Mouse (Mus musculus): Measurements from ENCODE around the gene Gm12216. TPM values are rescaled to one million over a fixed set of nuclear protein-coding genes. Genes with fewer than 3 reads are reported as not detected.
A peak's percentile ranks its signal among the peaks of the same experiment; 100 is the strongest.

The Gm12216 gene
- polyA plus RNA-seq, 1 experiment from 2014 or later, result 1.4 TPM

- no peaks in the 10 kb centered on the region for H3K9me3 ChIP-seq (ENCODE audit: control insufficient read depth, low read length)
- H3K36me3 ChIP-seq (ENCODE audit: control insufficient read depth, insufficient read depth, low read length), result no peaks in the 10 kb centered on the region
- ATAC-seq (replicated peaks; ENCODE audit: low FRiP score, low TSS enrichment, low read depth), result no peak
- H3K27me3 ChIP-seq (replicated peaks; ENCODE audit: control insufficient read depth, insufficient read depth, low read length), result no peaks in the 10 kb centered on the region
- H3K4me3 ChIP-seq (ENCODE audit: low read depth, low read length), result no peak overlapping the region
- peaks cover 5% of the 10 kb centered on the region for H3K4me1 ChIP-seq (replicated peaks; ENCODE audit: control insufficient read depth, insufficient read depth, low read length)
- WGBS, result 76% methylated on average over 4 of the region's 4 CpGs
- H3K4me2 ChIP-seq (ENCODE audit: low read length), result no peak overlapping the region
- no peak overlapping the region for H3K27ac ChIP-seq (ENCODE audit: low read depth)
- H3K9ac ChIP-seq (ENCODE audit: low read length), result no peak overlapping the region
- no peak for DNase-seq (ENCODE audit: low spot score)
Measured at GRCm38 (mm10) chr11:53842161-53842581, 16.9 kb downstream of the Gm12216 start.

DNA sequence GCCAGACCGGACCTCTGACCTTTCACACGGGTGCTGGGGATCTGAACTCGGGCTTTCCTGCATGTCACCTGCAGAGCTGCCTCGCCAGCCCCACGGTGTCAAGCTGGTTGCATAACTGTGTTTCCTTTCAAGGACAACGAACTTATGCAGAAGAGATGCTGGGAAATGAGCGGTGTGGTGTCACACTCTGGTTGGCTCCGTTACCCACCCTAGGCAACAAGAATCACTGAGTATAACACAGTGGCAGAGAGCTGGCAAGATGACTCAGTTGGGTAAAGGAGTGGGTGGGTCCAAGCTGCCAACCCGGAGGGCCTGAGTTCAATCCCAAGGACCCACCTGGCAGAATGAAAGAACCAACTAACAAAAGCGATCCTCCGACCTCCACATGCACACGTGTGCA, 17.5 kb downstream of the Gm12216 start:
- Histone ChIP-seq H3K9me3 (ENCODE audit: control insufficient read depth, low read length) (no peaks in the 10 kb centered on the region), H3K4me1 (replicated peaks; ENCODE audit: control insufficient read depth, insufficient read depth, low read length) (peaks cover 5% of the 10 kb centered on the region), H3K4me3 (ENCODE audit: low read depth, low read length) (no peak overlapping the region), H3K27ac (ENCODE audit: low read depth) (no peak overlapping the region), H3K4me2 (ENCODE audit: low read length) (no peak overlapping the region), H3K9ac (ENCODE audit: low read length) (no peak overlapping the region), H3K27me3 (replicated peaks; ENCODE audit: control insufficient read depth, insufficient read depth, low read length) (no peaks in the 10 kb centered on the region), H3K36me3 (ENCODE audit: control insufficient read depth, insufficient read depth, low read length) (no peaks in the 10 kb centered on the region)
- DNase-seq (ENCODE audit: low spot score) (no peak), ATAC-seq (replicated peaks; ENCODE audit: low FRiP score, low TSS enrichment, low read depth) (no peak)
- 85% methylated on average over 12 of the region's 12 CpGs for WGBS

GRCm38 (mm10) chr11:53839663-53840642, 19.1 kb downstream of the Gm12216 start:
- H3K9ac ChIP-seq (ENCODE audit: low read length), result no peak overlapping the region
- peaks cover 5% of the 10 kb centered on the region for H3K4me1 ChIP-seq (replicated peaks; ENCODE audit: control insufficient read depth, insufficient read depth, low read length)
- DNase-seq (ENCODE audit: low spot score) (peak; percentile 76), ATAC-seq (replicated peaks; ENCODE audit: low FRiP score, low TSS enrichment, low read depth) (peak; percentile 90)
- H3K27me3 ChIP-seq (replicated peaks; ENCODE audit: control insufficient read depth, insufficient read depth, low read length), result no peaks in the 10 kb centered on the region
- peak overlapping the region; percentile 66 for H3K27ac ChIP-seq (ENCODE audit: low read depth)
- WGBS, result 44% methylated on average over 8 of the region's 8 CpGs
- H3K4me2 ChIP-seq (ENCODE audit: low read length), result no peak overlapping the region
- H3K36me3 ChIP-seq (ENCODE audit: control insufficient read depth, insufficient read depth, low read length), result no peaks in the 10 kb centered on the region
- H3K4me3 ChIP-seq (ENCODE audit: low read depth, low read length), result no peak overlapping the region
- H3K9me3 ChIP-seq (ENCODE audit: control insufficient read depth, low read length), result no peaks in the 10 kb centered on the region

- 0 out of 2 replicates have a peak, but pooled peaks have one; percentile 5 for ATAC-seq (replicated peaks; ENCODE audit: low FRiP score, low TSS enrichment, low read depth)
- no peak for DNase-seq (ENCODE audit: low spot score)
- Histone ChIP-seq H3K4me1 (replicated peaks; ENCODE audit: control insufficient read depth, insufficient read depth, low read length) (peaks cover 5% of the 10 kb centered on the region), H3K36me3 (ENCODE audit: control insufficient read depth, insufficient read depth, low read length) (no peaks in the 10 kb centered on the region), H3K4me3 (ENCODE audit: low read depth, low read length) (no peak overlapping the region), H3K4me2 (ENCODE audit: low read length) (no peak overlapping the region), H3K27ac (ENCODE audit: low read depth) (peak overlapping the region; percentile 66), H3K27me3 (replicated peaks; ENCODE audit: control insufficient read depth, insufficient read depth, low read length) (no peaks in the 10 kb centered on the region), H3K9me3 (ENCODE audit: control insufficient read depth, low read length) (no peaks in the 10 kb centered on the region), H3K9ac (ENCODE audit: low read length) (no peak overlapping the region)
- 69% methylated on average over 6 of the region's 6 CpGs for WGBS
Measured at GRCm38 (mm10) chr11:53839147-53839546, 19.9 kb downstream of the Gm12216 start.

DNA sequence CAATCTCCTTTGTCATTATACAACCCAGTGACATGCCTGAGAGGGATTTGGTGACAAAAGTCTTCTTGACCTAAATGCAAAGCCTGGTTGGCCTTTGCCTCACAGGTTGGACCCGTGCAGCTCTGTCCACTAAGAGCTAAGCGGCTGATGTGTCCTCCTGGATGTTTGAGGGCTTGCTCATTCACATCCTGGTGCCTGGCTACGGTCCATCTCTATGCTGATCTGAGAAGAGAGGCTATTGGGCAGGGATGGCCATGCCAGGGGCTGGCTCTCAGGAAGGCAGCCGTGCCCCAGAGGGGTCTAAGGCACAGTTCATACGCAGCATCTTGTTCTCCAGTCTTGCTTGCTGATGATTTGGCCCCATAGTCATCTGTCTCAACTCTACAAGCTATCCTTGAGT, 21.3 kb downstream of the Gm12216 start:
- Histone ChIP-seq H3K36me3 (ENCODE audit: control insufficient read depth, insufficient read depth, low read length) (no peaks in the 10 kb centered on the region), H3K4me3 (ENCODE audit: low read depth, low read length) (no peak overlapping the region), H3K9ac (ENCODE audit: low read length) (no peak overlapping the region), H3K27ac (ENCODE audit: low read depth) (no peak overlapping the region), H3K4me2 (ENCODE audit: low read length) (no peak overlapping the region), H3K4me1 (replicated peaks; ENCODE audit: control insufficient read depth, insufficient read depth, low read length) (peaks cover 5% of the 10 kb centered on the region), H3K27me3 (replicated peaks; ENCODE audit: control insufficient read depth, insufficient read depth, low read length) (no peaks in the 10 kb centered on the region), H3K9me3 (ENCODE audit: control insufficient read depth, low read length) (no peaks in the 10 kb centered on the region)
- ATAC-seq (replicated peaks; ENCODE audit: low FRiP score, low TSS enrichment, low read depth) (no peak), DNase-seq (ENCODE audit: low spot score) (no peak)
- 92% methylated on average over 5 of the region's 5 CpGs for WGBS

GRCm38 (mm10) chr11:53835379-53836010, 23.6 kb downstream of the Gm12216 start:
- no peak overlapping the region for H3K4me2 ChIP-seq (ENCODE audit: low read length)
- H3K9ac ChIP-seq (ENCODE audit: low read length), result no peak overlapping the region
- H3K9me3 ChIP-seq (ENCODE audit: control insufficient read depth, low read length), result no peaks in the 10 kb centered on the region
- ATAC-seq (replicated peaks; ENCODE audit: low FRiP score, low TSS enrichment, low read depth) (no peak), DNase-seq (ENCODE audit: low spot score) (no peak)
- H3K36me3 ChIP-seq (ENCODE audit: control insufficient read depth, insufficient read depth, low read length), result no peaks in the 10 kb centered on the region
- no peak overlapping the region for H3K27ac ChIP-seq (ENCODE audit: low read depth)
- no peaks in the 10 kb centered on the region for H3K27me3 ChIP-seq (replicated peaks; ENCODE audit: control insufficient read depth, insufficient read depth, low read length)
- H3K4me1 ChIP-seq (replicated peaks; ENCODE audit: control insufficient read depth, insufficient read depth, low read length), result peaks cover 4% of the 10 kb centered on the region
- WGBS, result 78% methylated on average over 4 of the region's 4 CpGs
- no peak overlapping the region for H3K4me3 ChIP-seq (ENCODE audit: low read depth, low read length)

DNA sequence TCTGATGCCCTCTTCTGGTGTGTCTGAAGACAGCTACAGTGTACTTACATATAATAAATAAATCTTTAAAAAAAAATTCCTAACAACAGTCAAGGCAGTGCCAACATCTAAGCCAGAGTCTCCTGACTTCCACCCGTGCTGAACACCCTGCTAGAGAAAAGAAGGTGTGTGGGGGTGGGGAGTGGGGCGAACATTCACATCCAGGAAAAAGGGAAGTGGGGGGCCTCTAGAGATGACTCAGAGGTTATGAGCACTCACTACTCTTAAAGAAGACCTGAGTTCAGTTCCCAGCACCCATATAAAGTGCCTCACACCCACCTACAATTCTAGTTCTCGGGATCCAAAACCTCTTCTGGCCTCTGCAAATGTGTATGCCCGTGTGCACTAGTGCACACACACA, 33.6 kb downstream of the Gm12216 start:
- H3K4me2 ChIP-seq (ENCODE audit: low read length), result no peak overlapping the region
- H3K36me3 ChIP-seq (ENCODE audit: control insufficient read depth, insufficient read depth, low read length), result no peaks in the 10 kb centered on the region
- peaks cover 4% of the 10 kb centered on the region; the same call in 1 of the 2 replicates for H3K9me3 ChIP-seq (ENCODE audit: control insufficient read depth, low read length)
- DNase-seq (ENCODE audit: low spot score), result no peak
- H3K27me3 ChIP-seq (replicated peaks; ENCODE audit: control insufficient read depth, insufficient read depth, low read length), result no peaks in the 10 kb centered on the region
- H3K27ac ChIP-seq (ENCODE audit: low read depth), result no peak overlapping the region
- no peaks in the 10 kb centered on the region for H3K4me1 ChIP-seq (replicated peaks; ENCODE audit: control insufficient read depth, insufficient read depth, low read length)
- no peak for ATAC-seq (replicated peaks; ENCODE audit: low FRiP score, low TSS enrichment, low read depth)
- no peak overlapping the region for H3K9ac ChIP-seq (ENCODE audit: low read length)
- H3K4me3 ChIP-seq (ENCODE audit: low read depth, low read length), result no peak overlapping the region
- WGBS, result 82% methylated on average over 4 of the region's 4 CpGs

GRCm38 (mm10) chr11:53821945-53822338, 37.1 kb downstream of the Gm12216 start:
- H3K27me3 ChIP-seq (replicated peaks; ENCODE audit: control insufficient read depth, insufficient read depth, low read length), result no peaks in the 10 kb centered on the region
- no peak for DNase-seq (ENCODE audit: low spot score)
- ATAC-seq (replicated peaks; ENCODE audit: low FRiP score, low TSS enrichment, low read depth), result no peak
- H3K4me2 ChIP-seq (ENCODE audit: low read length), result no peak overlapping the region
- no peak overlapping the region for H3K4me3 ChIP-seq (ENCODE audit: low read depth, low read length)
- WGBS, result 94% methylated on average over 3 of the region's 3 CpGs
- no peaks in the 10 kb centered on the region for H3K36me3 ChIP-seq (ENCODE audit: control insufficient read depth, insufficient read depth, low read length)
- no peak overlapping the region for H3K9ac ChIP-seq (ENCODE audit: low read length)
- H3K4me1 ChIP-seq (replicated peaks; ENCODE audit: control insufficient read depth, insufficient read depth, low read length), result no peaks in the 10 kb centered on the region
- H3K9me3 ChIP-seq (ENCODE audit: control insufficient read depth, low read length), result no peaks in the 10 kb centered on the region
- H3K27ac ChIP-seq (ENCODE audit: low read depth), result no peak overlapping the region

Data from intestine, embryonic 14.5 days (tissue).